Mouse (Mus musculus) brain, embryonic 14.5 days (tissue): ENCODE results near the gene Ust. TPM values are rescaled to one million over a fixed set of nuclear protein-coding genes. Genes with fewer than 3 reads are reported as not detected.

ENCODE experiments used
- DNase-seq: peaks from one replicate; pipeline ENCODE4 v3.0.0-alpha.2; 2011; ENCODE audit warnings: low read depth
- CTCF ChIP-seq: fragments of 200-500 bp; IDR thresholded peaks from 2 replicates; pipeline ENCODE4 v1.5.1; 2012; ENCODE audit warnings: inconsistent platforms, mild to moderate bottlenecking, moderate library complexity, borderline replicate concordance; ENCODE audit not compliant: insufficient read depth, insufficient read length; ENCODE audit errors: extremely low read depth
- POLR2A ChIP-seq: fragments of 200-500 bp; IDR thresholded peaks from 2 replicates; pipeline ENCODE4 v1.6.1; 2012; ENCODE audit warnings: mild to moderate bottlenecking, inconsistent platforms, borderline replicate concordance; ENCODE audit not compliant: poor library complexity, insufficient read depth, insufficient read length, severe bottlenecking; ENCODE audit errors: extremely low read depth
- polyA plus RNA-seq: library from polyadenylated mRNA; depleted of rRNA; stranded (reverse); fragments of >200 nt; gene quantifications from 2 replicates; pipeline ENCODE4 v1.2.3, GENCODE M21; 2012

Ust gene
- polyA plus RNA-seq, 1 experiment, result 4.4 TPM

GRCm38 (mm10) chr10:8336601-8337000, 182.0 kb downstream of the Ust start:
- no peak for TF ChIP-seq POLR2A
- TF ChIP-seq CTCF, result no peak
- DNase-seq, result peak; percentile 51

GRCm38 (mm10) chr10:8330958-8331357, 187.7 kb downstream of the Ust start:
- TF ChIP-seq POLR2A (no peak), CTCF (no peak)

GRCm38 (mm10) chr10:8330006-8330405, 188.6 kb downstream of the Ust start:
- TF ChIP-seq CTCF (no peak), POLR2A (no peak)
- DNase-seq, result no peak

More at GRCm38 (mm10) chr10:8330958-8331357, 187.7 kb downstream of the Ust start:
- no peak for DNase-seq

- TF ChIP-seq POLR2A (no peak), CTCF (peak; percentile 85)
- peak; percentile 60 for DNase-seq
Observed at GRCm38 (mm10) chr10:8323304-8323765, 195.3 kb downstream of the Ust start.

- no peak for DNase-seq
- TF ChIP-seq POLR2A (no peak), CTCF (no peak)
Observed at GRCm38 (mm10) chr10:8320771-8321170, 197.9 kb downstream of the Ust start.

GRCm38 (mm10) chr10:8309435-8309834, 209.2 kb downstream of the Ust start:
- TF ChIP-seq CTCF, result no peak
- no peak for TF ChIP-seq POLR2A
- DNase-seq, result no peak

GRCm38 (mm10) chr10:8304211-8304610, 214.4 kb downstream of the Ust start:
- no peak for TF ChIP-seq POLR2A
- no peak for TF ChIP-seq CTCF
- DNase-seq, result no peak

GRCm38 (mm10) chr10:8299166-8299565, 219.5 kb downstream of the Ust start:
- TF ChIP-seq CTCF (no peak), POLR2A (no peak)

GRCm38 (mm10) chr10:8297214-8297613, 221.4 kb downstream of the Ust start:
- TF ChIP-seq CTCF (no peak), POLR2A (no peak)
- peak; percentile 17 for DNase-seq

More at GRCm38 (mm10) chr10:8299166-8299565, 219.5 kb downstream of the Ust start:
- no peak for DNase-seq

- TF ChIP-seq POLR2A (no peak), CTCF (no peak)
- DNase-seq, result no peak
Observed at GRCm38 (mm10) chr10:8290661-8291060, 228.0 kb downstream of the Ust start.

GRCm38 (mm10) chr10:8287350-8287791, 231.3 kb downstream of the Ust start:
- no peak for DNase-seq
- TF ChIP-seq CTCF (no peak), POLR2A (no peak)

GRCm38 (mm10) chr10:8283991-8284390, 234.6 kb downstream of the Ust start:
- DNase-seq, result no peak
- TF ChIP-seq POLR2A (no peak), CTCF (no peak)
